Mouse (Mus musculus): ENCODE data around the gene Ccser1. TPM values are rescaled to one million over a fixed set of nuclear protein-coding genes. Genes with fewer than 3 reads are reported as not detected.

Gene Ccser1
- polyA plus RNA-seq, 1 experiment from 2014 or later: 28.2 TPM

DNA sequence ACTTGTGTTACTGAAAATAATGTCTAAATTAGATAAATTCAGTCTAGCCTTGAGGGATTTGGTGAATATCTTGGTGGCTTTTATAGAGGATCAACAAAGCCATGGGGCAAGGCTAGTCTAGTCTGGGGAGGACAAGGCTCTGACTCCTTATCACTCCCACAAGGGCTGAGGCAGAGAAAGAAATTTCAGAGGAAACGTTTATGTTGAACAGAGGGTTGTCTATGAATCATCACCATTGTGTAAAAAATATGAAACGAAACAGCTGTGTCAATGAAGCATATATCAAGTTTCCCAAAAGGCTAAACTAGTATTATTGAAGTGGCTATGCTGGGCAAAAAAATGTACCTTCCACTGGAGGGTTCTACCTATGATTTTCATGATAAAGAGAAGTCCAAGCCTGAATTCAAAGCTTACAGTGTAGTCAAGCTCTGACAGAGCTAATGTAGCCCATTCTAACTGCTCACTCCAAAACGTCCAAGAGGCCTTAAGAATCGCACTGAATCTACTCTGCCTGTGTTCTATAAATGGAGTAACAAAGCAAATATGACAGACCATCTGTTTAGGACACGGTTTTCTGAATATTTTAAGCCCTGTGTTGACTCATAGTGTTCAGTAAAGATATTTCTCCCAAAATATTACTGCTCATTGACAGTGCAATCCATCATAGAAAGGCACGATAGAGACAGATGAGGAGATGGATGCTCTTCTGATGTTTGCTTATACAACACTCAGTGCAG lies 1121.6 kb downstream of the Ccser1 start:
- Histone ChIP-seq H3K9ac (no peak overlapping the region), H3K4me3 (replicated peaks; ENCODE audit: low read length) (no peak overlapping the region), H3K4me2 (replicated peaks) (no peak overlapping the region), H3K27ac (no peak overlapping the region), H3K4me1 (replicated peaks; ENCODE audit: control insufficient read depth, insufficient read depth, low read length) (no peaks in the 10 kb centered on the region), H3K36me3 (replicated peaks; ENCODE audit: control insufficient read depth, insufficient read depth) (no peaks in the 10 kb centered on the region), H3K9me3 (ENCODE audit: control insufficient read depth, low read length) (no peaks in the 10 kb centered on the region), H3K27me3 (ENCODE audit: control insufficient read depth, insufficient read depth, low read length) (no peaks in the 10 kb centered on the region)
- ATAC-seq (ENCODE audit: low FRiP score) (no peak), DNase-seq (ENCODE audit: low spot score) (no peak)
- 79% methylated on average over 6 of the region's 6 CpGs for WGBS

DNA sequence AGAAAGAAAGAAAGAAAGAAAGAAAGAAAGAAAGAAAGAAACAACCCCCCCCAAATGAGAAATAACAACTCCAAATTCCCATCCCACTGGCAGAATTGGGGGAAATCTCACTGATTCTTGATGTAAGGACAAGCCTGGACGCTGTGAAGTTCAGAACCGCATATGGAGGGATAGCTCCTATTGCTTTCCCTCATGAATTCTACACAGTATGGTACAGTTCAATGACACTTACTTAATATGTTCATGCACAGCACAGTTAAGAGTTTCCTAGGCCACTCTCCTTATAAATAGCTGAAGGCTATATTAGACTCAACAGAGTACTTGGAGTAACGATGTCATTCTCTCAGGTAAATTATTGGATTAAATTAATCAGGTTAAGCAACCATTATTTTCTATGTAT lies 1138.5 kb downstream of the Ccser1 start:
- DNase-seq (ENCODE audit: low spot score) (no peak), ATAC-seq (ENCODE audit: low FRiP score) (no peak)
- Histone ChIP-seq H3K9ac (no peak overlapping the region), H3K27ac (no peak overlapping the region), H3K4me1 (replicated peaks; ENCODE audit: control insufficient read depth, insufficient read depth, low read length) (no peaks in the 10 kb centered on the region), H3K4me3 (replicated peaks; ENCODE audit: low read length) (no peak overlapping the region), H3K27me3 (ENCODE audit: control insufficient read depth, insufficient read depth, low read length) (no peaks in the 10 kb centered on the region), H3K4me2 (replicated peaks) (no peak overlapping the region), H3K9me3 (ENCODE audit: control insufficient read depth, low read length) (no peaks in the 10 kb centered on the region), H3K36me3 (replicated peaks; ENCODE audit: control insufficient read depth, insufficient read depth) (no peaks in the 10 kb centered on the region)
- 80% methylated on average over 3 of the region's 3 CpGs for WGBS

- Histone ChIP-seq H3K36me3 (replicated peaks; ENCODE audit: control insufficient read depth, insufficient read depth) (no peaks in the 10 kb centered on the region), H3K9me3 (ENCODE audit: control insufficient read depth, low read length) (no peaks in the 10 kb centered on the region), H3K4me1 (replicated peaks; ENCODE audit: control insufficient read depth, insufficient read depth, low read length) (no peaks in the 10 kb centered on the region), H3K27me3 (ENCODE audit: control insufficient read depth, insufficient read depth, low read length) (no peaks in the 10 kb centered on the region), H3K4me2 (replicated peaks) (no peak overlapping the region), H3K4me3 (replicated peaks; ENCODE audit: low read length) (no peak overlapping the region), H3K9ac (no peak overlapping the region), H3K27ac (no peak overlapping the region)
- no peak for ATAC-seq (ENCODE audit: low FRiP score)
- DNase-seq (ENCODE audit: low spot score): no peak
- 65% methylated on average over 3 of the region's 3 CpGs for WGBS
Measured at GRCm38 (mm10) chr6:62340319-62340718, 1160.2 kb downstream of the Ccser1 start.

DNA sequence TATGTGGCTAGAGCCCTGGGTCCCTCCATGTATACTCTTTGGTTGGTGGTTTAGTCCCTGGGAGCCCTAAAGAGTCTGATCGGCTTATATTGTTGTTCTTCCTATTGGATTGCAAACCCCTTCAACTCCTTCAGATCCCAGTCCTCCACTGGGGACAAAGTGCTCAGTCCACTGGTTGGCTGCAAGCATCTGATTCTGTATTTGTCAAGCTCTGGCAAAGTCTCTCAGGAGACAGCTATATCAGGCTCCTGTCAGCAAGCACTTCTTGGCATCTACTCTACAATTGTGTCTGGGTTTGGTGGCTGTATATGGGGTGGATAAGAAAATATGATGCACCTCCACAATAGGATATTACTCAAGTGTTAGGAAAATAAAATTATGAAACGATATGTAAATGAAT lies 1187.7 kb downstream of the Ccser1 start:
- Histone ChIP-seq H3K36me3 (replicated peaks; ENCODE audit: control insufficient read depth, insufficient read depth) (no peaks in the 10 kb centered on the region), H3K4me1 (replicated peaks; ENCODE audit: control insufficient read depth, insufficient read depth, low read length) (no peaks in the 10 kb centered on the region), H3K9me3 (ENCODE audit: control insufficient read depth, low read length) (no peaks in the 10 kb centered on the region), H3K27ac (no peak overlapping the region), H3K4me3 (replicated peaks; ENCODE audit: low read length) (no peak overlapping the region), H3K9ac (no peak overlapping the region), H3K4me2 (replicated peaks) (no peak overlapping the region), H3K27me3 (ENCODE audit: control insufficient read depth, insufficient read depth, low read length) (no peaks in the 10 kb centered on the region)
- ATAC-seq (ENCODE audit: low FRiP score) (no peak), DNase-seq (ENCODE audit: low spot score) (no peak)
- 96% methylated on average over 2 of the region's 2 CpGs for WGBS

All from hindbrain, embryonic 14.5 days (tissue).